Mouse (Mus musculus): Measurements from ENCODE around the gene Apbb1.

DNA sequence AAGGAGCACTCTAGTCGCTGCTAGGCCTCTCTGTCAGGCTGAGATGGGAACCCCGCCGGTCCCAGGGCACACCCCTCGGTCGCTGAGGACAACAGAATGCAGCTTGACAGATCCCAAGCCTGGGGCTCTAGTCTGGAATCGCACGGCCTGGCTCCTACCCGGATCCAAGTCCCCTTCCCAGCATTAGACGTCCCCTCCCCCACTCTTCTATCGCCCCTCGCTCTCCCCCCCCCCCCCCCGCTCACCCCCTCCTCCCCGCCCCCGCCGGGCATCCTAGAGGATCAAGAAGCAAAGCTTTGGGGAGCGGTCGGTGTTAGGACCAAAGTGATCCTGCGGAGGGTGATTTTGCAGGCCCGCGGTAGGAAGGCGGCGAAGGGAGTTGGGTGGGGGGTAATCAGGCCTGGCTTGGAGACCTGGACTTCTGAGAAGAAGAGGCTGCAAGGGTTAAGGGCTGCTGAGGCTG, 795 bp downstream of the Apbb1 start:
- TF ChIP-seq HCFC1 (IDR thresholded peaks at IDR 0.05; ENCODE audit: borderline replicate concordance, insufficient read depth, low read length) (no peak), ZC3H11A (IDR thresholded peaks at IDR 0.05; ENCODE audit: borderline replicate concordance, low read depth, low read length) (no peak)
